Mouse (Mus musculus) spleen, postnatal 10 days (tissue): ENCODE results near the gene Cckbr.

ENCODE experiments used
- DNase-seq, 2 experiments: peaks; one replicate each; pipeline ENCODE4 v3.0.0; 2021 to 2022; ENCODE audit warnings: low spot score in 2 of 2

Gene Cckbr

GRCm38 (mm10) chr7:105497881-105498280 lies 72.3 kb downstream of the Cckbr start:
- no peak for DNase-seq

- DNase-seq, result no peak
These were observed 73.4 kb downstream of the Cckbr start for GRCm38 (mm10) chr7:105498854-105499492.

- no peak for DNase-seq
These were observed 74.1 kb downstream of the Cckbr start for GRCm38 (mm10) chr7:105499676-105500075.

- no peak for DNase-seq
These were observed 76.5 kb downstream of the Cckbr start for GRCm38 (mm10) chr7:105501984-105502383.

- DNase-seq, result no peak
These were observed 81.7 kb downstream of the Cckbr start for GRCm38 (mm10) chr7:105507257-105507656.

- no peak for DNase-seq
These were observed 84.6 kb downstream of the Cckbr start for GRCm38 (mm10) chr7:105510143-105510542.

- DNase-seq, result no peak
These were observed 88.3 kb downstream of the Cckbr start for GRCm38 (mm10) chr7:105513845-105514291.

GRCm38 (mm10) chr7:105514561-105514960 lies 89.0 kb downstream of the Cckbr start:
- no peak for DNase-seq

GRCm38 (mm10) chr7:105515178-105515577 lies 89.6 kb downstream of the Cckbr start:
- peak; percentile 36 to 70 for DNase-seq

- no peak for DNase-seq
These were observed 91.3 kb downstream of the Cckbr start for GRCm38 (mm10) chr7:105516669-105517360.

- no peak for DNase-seq
These were observed 93.8 kb downstream of the Cckbr start for GRCm38 (mm10) chr7:105519336-105519735.

GRCm38 (mm10) chr7:105519771-105520170 lies 94.2 kb downstream of the Cckbr start:
- DNase-seq, result no peak

- DNase-seq, result no peak
These were observed 94.7 kb downstream of the Cckbr start for GRCm38 (mm10) chr7:105520201-105520600.
